Mouse (Mus musculus): ENCODE measurements at regions not wholly inside any gene's neighbourhood (a gene's known extent, or its start where the extent isn't known, plus 50 kb on each side); places are given as distances from the start of the nearest gene placed in this dataset.

DNA sequence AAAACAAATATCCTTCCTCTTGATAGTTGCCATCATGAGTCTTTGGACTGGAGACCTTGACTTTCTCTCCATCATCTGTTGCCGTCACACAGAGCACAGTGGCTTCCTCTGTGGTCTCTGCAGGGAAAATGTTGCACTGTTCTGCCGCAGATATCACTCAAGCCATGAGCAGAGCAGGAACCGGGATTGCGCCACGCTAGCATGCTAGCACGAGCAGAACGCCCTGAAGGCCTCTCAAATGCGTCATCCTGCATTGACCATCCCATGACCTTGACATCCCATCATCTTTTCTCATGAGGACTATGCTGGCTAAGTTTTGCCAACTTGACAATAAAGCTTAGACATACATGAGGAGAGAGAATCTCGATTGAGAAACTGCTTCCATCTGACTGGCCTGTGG lies 134.6 kb upstream of the Thbs1 start:
- DNase-seq (ENCODE audit: low read depth), result no peak

- no peak for DNase-seq (ENCODE audit: low read depth)
Measured at GRCm38 (mm10) chr2:117980856-117981255, 130.8 kb upstream of the Thbs1 start.

DNA sequence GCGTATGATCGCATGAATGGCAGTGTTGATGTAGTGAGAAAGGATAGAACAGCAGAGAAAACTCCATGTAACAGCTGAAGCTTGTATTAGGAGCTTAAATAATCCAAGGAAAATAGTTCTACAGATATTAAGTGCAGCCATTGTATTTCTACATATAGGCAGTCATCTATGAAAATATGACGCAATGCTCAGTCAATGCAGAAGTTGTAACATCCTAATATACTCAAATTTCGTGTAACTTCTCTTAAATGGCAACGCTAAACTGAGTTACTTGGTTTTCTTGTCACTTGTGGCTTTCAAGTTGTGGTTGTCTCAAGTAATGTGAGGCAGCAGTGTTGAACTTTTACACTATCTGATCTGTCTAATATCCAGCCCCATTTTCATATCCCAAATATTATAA lies 127.1 kb upstream of the Thbs1 start:
- DNase-seq (ENCODE audit: low read depth), result no peak

GRCm38 (mm10) chr2:117987426-117988215 lies 124.1 kb upstream of the Thbs1 start:
- DNase-seq (ENCODE audit: low read depth), result no peak

GRCm38 (mm10) chr2:117988396-117989173 lies 123.1 kb upstream of the Thbs1 start:
- no peak for DNase-seq (ENCODE audit: low read depth)

- DNase-seq (ENCODE audit: low read depth), result no peak
Measured at GRCm38 (mm10) chr2:117989215-117989614, 122.5 kb upstream of the Thbs1 start.

DNA sequence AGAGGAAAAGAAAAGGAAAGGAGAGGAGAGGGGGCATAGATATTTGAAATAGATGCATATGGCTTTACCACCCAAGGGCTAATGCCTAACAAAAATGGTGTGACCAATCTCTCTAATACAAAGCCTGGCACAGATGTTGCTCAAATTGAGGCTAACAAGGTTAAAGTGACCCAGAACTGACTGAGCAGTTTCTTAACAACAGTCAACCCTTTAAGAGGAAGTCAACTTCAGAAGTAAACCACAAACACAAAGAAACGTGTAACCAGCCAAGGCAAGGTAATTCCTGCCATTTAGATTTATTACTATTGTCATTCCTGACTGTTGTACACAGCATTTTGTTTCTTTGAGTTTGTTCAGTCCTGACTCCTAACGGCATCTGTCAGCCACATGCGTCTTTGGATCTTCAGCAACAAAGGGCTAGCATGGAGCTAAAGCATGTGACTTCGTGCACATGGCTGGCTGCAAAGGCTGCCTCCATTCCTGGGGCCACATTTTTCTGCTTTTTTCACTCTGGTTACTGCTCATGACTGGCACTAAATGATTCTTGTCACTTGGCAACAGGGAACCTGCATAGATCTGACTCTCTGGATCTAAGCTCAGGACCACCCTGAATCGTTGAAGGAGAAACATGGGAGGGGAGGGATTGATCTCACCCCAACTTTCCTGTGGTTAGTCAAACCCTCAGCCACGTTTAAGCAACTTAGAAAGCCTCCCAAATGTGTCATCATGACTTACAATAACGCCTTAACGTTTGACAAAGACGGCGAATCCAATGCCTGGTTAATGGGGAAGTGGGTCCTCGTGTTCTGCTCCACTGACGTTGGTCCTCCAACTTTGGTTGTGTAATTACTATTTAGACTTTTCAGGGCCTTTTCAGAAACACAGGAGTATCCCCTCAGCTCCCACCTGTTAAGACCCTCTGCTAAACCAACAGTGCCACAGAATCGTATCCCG lies 115.3 kb upstream of the Thbs1 start:
- DNase-seq (ENCODE audit: low read depth), result no peak

DNA sequence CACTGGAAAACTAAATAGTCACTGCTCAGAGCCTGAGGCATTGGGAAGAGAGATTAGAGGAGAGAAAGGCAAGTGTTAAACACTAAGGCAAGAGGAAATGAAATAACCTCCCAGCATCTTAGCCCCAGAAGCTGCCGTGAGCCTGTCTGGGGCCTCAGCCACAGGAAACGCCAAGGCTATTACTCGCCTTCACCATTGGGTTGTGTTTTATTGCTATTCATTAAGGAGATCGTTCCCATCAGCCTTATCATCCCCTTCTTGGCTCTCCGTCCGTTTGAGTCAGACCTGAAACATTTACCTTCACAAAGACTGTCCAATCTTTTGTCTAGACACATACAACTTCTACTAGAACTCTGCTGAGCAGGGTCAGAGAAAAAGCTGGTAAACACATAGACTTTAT lies 112.0 kb upstream of the Thbs1 start:
- no peak for DNase-seq (ENCODE audit: low read depth)

DNA sequence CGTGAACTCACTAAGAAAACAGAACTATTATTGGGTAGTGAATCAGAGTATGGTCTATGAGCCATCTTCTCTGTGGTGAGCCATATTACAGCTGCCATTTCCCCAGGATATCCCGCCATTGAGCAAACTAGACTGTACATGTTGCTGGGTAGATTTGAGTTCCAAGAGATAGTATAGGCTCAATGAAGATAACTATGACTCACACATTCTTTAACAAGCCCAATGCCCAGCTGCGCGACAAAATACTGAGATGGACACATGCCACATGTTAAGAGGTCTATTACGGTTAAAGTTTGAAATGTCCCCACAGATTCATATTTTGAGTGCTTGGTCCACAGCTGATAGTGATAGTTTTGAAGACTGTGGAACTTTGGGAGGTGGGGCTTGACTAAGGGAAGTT lies 107.5 kb upstream of the Thbs1 start:
- DNase-seq (ENCODE audit: low read depth), result no peak

DNA sequence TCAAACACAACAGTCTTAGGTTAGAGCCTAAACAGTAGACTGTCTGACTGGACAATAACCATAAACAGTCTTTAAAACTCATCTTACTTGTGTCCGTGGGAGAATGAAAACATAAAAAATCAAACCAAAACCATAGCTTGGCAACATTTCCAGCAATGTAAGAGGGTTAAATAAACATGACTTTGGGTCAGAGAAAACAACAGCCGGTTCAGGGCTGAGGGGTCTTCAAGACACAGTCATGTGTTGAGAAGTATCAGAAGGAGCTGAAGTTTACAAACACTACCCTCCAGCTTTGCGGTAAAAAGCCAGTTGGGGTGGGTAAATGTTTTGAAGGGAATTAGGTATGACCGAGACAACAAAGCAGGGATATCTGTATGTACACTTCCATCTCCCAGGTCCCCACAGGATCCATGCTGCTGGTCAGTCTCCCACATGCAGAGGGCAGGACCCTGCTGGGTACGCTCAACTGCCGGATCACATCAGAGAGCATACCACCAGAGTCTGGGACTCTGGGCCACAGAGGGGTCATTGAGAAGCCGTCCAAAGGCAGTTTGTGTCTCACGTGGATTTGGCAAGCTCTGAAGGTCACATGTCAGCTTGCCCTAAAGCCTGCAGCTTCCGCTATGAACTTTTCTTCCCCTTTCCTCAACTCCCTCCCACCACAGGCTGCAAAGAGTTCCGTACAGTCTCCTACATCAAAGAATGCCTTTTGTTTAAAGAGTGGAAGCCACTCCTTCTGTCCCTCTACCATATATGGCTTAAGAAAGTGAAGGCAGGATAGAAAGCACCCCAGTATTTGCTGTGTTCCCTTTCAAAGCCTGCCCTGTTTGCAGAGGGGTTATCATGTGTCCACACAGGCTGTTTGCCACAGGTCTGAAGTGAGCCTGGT lies 103.9 kb upstream of the Thbs1 start:
- DNase-seq (ENCODE audit: low read depth), result peak; percentile 1

DNA sequence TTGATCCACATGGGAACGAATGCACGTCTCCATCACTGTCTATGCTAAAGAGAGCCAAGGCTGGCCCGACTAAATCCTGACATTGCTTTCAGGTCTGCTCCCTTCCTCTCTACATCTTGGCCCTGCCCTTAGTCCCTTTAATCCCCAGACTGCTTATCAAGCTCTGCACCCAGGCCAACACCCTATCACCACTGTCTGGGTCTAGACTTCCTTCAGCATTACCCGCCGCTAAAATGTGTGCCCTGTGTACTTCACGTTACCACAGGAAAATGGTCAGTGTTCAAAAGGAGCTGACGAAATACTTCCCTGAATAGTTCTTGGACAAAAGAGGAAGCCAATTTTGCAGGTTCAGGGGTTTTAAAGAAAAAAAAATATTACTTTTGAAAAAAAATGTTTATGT lies 100.0 kb upstream of the Thbs1 start:
- DNase-seq (ENCODE audit: low read depth), result no peak

DNA sequence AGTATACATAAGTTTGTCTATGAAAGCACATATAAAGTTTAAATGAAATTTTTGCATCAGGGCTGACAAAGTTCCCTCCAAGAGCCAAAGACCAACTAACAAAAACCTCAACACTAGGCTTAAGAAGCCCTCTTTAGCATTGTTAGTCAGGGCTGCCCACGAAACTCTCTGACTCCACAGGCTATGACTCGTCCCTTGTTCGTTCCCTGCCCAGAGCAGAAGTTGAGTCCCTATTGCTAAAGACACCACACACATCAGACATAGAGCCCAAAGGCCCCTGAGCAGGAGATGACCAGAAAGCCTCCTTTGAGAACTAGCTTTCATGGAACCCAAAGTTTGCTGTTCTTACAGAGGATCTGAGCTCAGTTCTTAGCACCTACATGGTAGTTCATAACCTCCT lies 99.5 kb upstream of the Thbs1 start:
- DNase-seq (ENCODE audit: low read depth), result no peak

DNA sequence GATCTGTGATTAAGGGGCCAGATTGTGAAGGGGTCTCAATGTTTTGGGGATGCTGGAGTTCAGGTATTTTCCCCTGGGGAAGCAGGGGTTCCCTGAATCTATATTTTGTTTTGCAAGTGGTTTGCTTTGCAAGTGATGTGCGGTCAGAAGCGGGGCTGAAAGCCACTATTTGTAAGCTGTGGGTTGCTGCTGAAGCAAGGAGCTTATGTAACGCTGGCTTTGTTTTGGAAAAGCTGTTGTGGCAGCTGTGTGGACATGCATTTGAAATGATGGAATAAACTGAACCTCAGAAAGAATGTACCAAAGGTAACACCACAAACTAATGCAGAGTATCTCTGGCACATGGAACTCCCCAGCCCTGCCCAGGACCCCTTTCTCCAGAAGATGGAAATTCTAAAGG lies 98.5 kb upstream of the Thbs1 start:
- no peak for DNase-seq (ENCODE audit: low read depth)

GRCm38 (mm10) chr2:118015182-118015581 lies 96.5 kb upstream of the Thbs1 start:
- DNase-seq (ENCODE audit: low read depth), result no peak

DNA sequence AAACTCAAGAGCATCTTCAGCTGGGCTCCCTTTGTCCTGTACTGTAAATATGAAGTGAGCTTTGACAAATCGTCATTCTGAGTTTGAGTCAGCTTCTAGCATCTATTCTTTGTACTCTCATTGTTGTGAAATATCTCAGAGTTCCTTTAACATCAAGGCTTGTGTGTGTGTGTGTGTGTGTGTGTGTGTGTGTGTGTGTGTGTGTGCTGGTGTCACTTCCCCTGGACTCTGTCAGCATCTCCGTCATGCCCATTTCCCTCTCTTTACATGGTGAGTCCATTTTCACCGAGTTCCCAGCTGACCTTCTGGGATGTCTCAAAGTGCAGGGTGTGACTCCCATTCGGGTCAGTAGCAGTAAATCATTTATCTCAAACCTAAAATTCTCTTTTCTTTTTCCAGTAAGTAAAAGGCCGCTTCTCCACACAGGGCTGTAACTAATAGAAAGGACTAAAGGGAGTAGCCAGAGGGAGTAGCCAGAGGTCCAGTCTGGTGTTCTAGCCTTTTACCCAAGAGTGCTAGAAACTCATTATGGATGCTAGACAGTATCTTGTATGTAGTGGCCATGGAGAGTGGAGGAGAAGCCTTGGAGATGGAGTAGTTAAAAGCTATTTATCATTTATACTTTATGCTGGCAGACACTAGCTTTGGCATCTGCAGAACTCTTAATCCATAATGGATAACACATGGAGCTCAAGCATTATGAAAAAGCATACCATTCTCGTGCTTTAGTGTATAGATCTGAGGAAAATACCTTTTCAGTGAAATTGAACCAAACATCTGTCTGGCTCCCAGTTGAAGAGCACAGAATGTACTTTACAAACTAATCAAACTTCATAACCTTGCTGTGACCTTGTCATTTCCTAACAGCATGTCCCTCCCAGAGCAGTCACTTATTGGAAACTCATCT lies 85.6 kb upstream of the Thbs1 start:
- no peak for DNase-seq (ENCODE audit: low read depth)

GRCm38 (mm10) chr2:118028881-118029280 lies 82.8 kb upstream of the Thbs1 start:
- DNase-seq (ENCODE audit: low read depth), result no peak

DNA sequence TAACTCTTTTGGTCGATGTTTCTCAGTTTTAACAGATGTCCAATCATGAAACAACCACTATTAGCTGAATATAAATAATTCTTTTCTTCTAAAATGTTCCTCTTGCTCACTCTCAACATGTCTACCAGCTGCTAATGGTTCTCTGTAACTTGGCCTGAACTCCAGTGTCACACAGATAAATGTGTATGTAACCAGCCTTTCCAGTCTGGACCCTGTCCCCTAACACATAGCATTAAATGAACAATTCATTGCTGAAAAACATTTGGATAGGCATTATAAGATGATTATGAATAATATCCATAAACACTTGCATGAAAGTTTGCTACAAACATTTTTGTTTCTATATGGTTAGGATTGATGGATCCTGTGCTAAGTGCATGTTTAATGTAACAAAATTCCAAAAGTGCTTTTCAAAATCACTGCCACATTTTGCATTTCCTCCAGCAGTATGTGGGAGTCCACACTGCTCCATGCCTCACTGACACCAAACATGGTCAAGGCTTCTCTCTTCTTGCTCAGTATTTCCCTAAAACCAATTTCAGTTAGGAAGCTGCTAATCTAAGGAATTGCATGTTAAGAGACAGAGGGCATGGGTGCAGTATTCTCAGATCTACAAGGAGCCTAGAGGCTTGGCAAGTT lies 82.1 kb upstream of the Thbs1 start:
- DNase-seq (ENCODE audit: low read depth), result no peak

DNA sequence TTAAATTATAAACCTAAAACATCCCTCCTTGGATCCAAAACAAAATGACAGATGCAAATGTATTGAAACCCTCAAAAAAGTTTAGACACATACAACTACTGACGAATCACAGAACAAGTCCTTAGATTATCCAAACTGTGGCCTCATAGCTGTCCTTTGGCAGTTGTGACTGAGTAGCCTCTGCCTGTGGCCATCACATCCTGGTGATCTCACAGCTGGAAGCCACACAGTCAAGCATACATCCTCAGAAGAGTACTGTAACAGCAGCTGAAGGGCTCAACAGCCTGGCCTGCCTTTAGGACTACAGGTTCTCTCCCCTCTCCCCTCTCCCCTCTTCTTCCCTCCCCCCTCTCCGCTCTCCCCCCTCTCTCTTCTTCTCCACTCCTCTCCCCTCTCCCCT lies 80.0 kb upstream of the Thbs1 start:
- no peak for DNase-seq (ENCODE audit: low read depth)

GRCm38 (mm10) chr2:118033377-118033776 lies 78.3 kb upstream of the Thbs1 start:
- DNase-seq (ENCODE audit: low read depth), result no peak

DNA sequence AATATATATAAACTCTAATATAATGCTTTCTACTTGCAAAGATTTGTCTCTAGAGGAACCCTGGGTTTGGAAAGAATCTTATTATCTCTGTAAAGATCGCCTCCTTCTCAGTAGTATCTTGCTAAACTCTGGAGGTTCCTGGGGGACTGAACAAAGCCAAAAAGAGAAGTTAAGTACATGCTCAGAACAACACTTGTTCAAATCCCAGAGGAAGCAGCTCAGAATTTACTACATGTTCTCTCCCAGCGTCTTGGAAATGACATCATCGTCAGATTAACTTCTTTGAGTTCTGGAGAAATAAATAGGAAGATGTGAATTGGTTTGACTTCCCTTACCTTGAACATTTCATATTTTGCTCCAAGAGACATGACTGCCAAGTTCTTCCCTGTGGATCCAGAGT lies 77.7 kb upstream of the Thbs1 start:
- no peak for DNase-seq (ENCODE audit: low read depth)

Data from induced T-regulatory cell, adult 2 months (primary cell).